Mouse (Mus musculus): ENCODE measurements at regions not wholly inside any gene's neighbourhood (a gene's known extent, or its start where the extent isn't known, plus 50 kb on each side); places are given as distances from the start of the nearest gene placed in this dataset.
"Not testable (repeated sequence)": the region's sequence is repeated elsewhere in the genome, so short reads cannot be mapped to it uniquely, and the experiment has no call there.

DNA sequence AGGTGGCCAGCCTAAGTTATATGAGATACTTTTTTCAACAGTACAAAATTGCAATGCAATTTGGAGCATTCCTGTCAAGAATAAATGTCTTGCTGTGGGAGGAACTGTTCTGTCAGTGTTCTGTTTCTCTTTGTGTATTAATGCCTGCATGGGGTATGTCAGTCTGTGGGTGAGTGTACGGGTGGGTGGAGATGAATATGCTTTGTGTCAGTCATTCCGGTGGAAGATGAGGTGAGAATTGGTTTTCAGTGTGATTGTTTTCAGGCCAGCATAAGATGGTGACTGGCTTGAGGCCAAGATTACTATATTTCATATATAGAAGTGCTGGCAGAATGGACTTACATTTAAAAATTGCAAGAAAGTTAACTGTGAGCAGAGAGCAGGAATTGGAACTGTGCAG is 184.0 kb downstream of the Frk start:
- Histone ChIP-seq H3K36me3 (no peaks in the 10 kb centered on the region), H3K4me2 (no peak overlapping the region), H3K27ac (replicated peaks) (peak overlapping the region; percentile 42), H3K4me1 (replicated peaks) (peaks cover 14% of the 10 kb centered on the region; the same call in 1 of the 2 replicates), H3K4me3 (no peak overlapping the region), H3K9ac (no peak overlapping the region), H3K27me3 (no peaks in the 10 kb centered on the region), H3K9me3 (no peaks in the 10 kb centered on the region)
- no peak for ATAC-seq (ENCODE audit: low read depth)
- WGBS, result 50% methylated on average over 2 of the region's 2 CpGs

DNA sequence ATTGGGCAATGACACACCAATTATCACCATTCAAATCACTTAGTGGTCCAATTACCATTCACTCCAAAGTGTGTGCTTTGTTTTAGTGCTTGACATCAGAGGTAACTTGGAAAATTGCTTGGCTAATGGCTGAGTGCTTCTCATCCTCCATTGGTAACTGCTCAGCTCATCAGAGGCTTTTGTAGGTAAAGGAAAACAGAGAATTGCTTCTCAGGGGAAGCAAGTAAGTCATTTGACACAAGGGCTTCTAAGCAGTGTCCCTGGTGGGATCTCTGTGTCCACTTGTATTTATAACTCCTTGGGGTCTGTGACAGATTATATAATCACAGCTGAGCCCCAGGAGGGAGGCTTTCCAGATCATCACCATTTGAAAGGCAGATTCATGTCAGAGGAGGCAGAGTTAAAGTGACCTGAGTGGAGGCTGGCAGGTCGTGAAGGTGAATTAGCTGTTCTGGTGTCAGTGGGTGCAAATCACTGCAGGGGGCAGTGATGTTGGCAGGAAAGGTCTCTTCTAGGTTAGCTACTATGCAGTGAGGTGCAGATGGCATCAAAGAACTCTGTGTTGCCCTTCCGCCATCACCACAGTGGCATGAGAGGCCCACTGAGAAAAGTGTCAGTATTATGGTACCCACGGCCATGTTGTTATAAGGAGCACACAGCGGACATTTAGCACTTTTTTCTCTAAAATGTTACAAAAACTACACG is 184.7 kb downstream of the Frk start:
- Histone ChIP-seq H3K4me2 (no peak overlapping the region), H3K27ac (replicated peaks) (peak overlapping the region; percentile 42), H3K36me3 (no peaks in the 10 kb centered on the region), H3K4me3 (no peak overlapping the region), H3K4me1 (replicated peaks) (peaks cover 14% of the 10 kb centered on the region; the same call in 1 of the 2 replicates), H3K9ac (no peak overlapping the region), H3K27me3 (no peaks in the 10 kb centered on the region), H3K9me3 (no peaks in the 10 kb centered on the region)
- ATAC-seq (ENCODE audit: low read depth), result peak; percentile 56; the same call in 1 of the 2 replicates
- WGBS, result 54% methylated on average over 5 of the region's 5 CpGs

DNA sequence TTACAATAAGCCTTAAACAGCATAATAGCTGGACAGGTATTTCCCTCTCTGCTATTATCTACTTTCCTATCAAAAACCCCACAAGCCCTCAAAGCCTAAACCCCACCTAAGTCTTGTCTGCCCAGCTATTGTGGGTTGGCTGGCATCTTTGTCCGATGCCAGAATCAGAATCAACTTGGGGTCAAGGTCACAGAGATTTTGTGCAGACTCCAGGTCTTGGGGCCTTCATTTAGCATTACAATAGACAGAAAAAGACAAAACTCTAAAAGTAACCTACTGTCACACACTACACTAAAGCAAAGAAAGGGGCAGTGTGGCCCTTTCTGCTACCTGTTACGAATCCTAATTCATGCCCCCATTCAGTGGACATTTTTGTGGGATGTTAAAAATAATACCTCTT is 188.6 kb downstream of the Frk start:
- Histone ChIP-seq H3K27ac (replicated peaks) (no peak overlapping the region), H3K4me2 (no peak overlapping the region), H3K4me1 (replicated peaks) (peaks cover 13% of the 10 kb centered on the region; the same call in 1 of the 2 replicates), H3K9ac (no peak overlapping the region), H3K9me3 (no peaks in the 10 kb centered on the region), H3K4me3 (no peak overlapping the region), H3K36me3 (no peaks in the 10 kb centered on the region), H3K27me3 (no peaks in the 10 kb centered on the region)
- WGBS, result 93% methylated on average over 2 of the region's 2 CpGs
- ATAC-seq (ENCODE audit: low read depth), result no peak

DNA sequence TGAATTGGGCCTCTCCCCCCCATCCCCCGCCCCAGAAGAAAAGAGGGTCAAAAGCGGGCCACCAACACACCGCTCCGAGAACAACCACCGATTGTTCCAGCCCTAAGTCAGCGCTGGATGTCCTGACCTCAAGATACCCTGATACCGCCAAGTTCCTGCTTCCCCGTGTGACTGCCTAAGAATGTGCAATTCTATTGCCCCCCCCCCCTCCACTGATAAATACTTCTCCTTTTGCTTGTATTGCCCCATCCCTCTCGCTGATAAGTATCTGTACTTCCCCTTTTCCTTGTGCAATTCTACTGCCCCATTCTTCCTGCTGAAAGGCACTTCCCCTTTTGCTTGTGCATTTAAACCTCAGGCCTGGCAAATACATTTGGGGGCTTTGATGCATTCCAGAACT is 216.2 kb downstream of the Frk start:
- H3K36me3 ChIP-seq; H3K4me1 ChIP-seq (replicated peaks); H3K4me2 ChIP-seq; H3K9me3 ChIP-seq; ATAC-seq (ENCODE audit: low read depth); H3K4me3 ChIP-seq; H3K27me3 ChIP-seq; H3K27ac ChIP-seq (replicated peaks); H3K9ac ChIP-seq: not testable (repeated sequence)
- WGBS, result 74% methylated on average over 9 of the region's 9 CpGs

DNA sequence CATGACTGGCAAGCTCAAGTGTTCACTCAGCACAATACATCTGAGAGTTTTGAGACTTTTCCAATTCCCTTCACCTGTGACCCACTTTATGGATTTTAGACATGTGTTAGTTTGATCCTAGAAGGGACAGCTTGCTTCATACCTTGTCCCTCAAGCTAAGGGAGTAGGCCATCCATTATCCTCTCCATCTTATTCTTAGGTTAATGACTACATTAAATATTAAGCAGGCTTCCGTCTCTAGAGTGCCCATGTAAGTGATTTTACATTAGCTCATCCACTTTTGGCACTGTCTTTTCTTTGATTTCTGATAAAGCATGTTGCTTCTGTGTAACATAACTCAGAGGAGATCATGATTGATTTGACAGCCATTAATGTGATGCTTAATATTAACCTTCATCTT is 218.8 kb downstream of the Frk start:
- ATAC-seq (ENCODE audit: low read depth), result peak; percentile 74
- no peak overlapping the region for H3K4me3 ChIP-seq
- no peaks in the 10 kb centered on the region for H3K36me3 ChIP-seq
- H3K9ac ChIP-seq, result no peak overlapping the region
- H3K9me3 ChIP-seq, result no peaks in the 10 kb centered on the region
- no peaks in the 10 kb centered on the region; the same call in 1 of the 2 replicates for H3K4me1 ChIP-seq (replicated peaks)
- no peak overlapping the region for H3K27ac ChIP-seq (replicated peaks)
- 68% methylated on average over 1 of the region's 1 CpGs for WGBS
- H3K4me2 ChIP-seq, result no peak overlapping the region
- no peaks in the 10 kb centered on the region for H3K27me3 ChIP-seq

DNA sequence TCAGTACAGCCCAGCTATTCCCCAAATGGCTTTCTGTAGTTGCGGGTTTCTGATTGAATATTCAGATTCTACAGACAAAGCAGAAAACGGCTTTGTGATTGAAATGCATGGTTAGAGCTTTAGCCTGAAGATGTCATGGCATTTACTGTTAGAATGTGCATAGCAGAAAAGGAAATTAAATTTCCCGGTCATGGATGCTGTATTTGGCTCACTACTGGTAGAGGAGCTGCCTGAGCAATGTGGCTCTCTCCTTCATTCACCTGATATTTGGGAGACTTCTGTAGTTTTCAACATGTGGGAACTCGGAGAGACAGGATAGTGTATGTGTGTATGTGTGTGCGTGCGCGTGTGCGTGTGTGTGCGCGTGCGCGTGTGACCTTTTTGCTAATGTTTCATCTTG is 222.2 kb downstream of the Frk start:
- Histone ChIP-seq H3K9me3 (no peaks in the 10 kb centered on the region), H3K27me3 (no peaks in the 10 kb centered on the region), H3K4me1 (replicated peaks) (no peaks in the 10 kb centered on the region; the same call in 1 of the 2 replicates), H3K9ac (no peak overlapping the region), H3K4me3 (no peak overlapping the region), H3K27ac (replicated peaks) (no peak overlapping the region), H3K4me2 (no peak overlapping the region), H3K36me3 (no peaks in the 10 kb centered on the region)
- WGBS, result 89% methylated on average over 12 of the region's 12 CpGs
- no peak for ATAC-seq (ENCODE audit: low read depth)

DNA sequence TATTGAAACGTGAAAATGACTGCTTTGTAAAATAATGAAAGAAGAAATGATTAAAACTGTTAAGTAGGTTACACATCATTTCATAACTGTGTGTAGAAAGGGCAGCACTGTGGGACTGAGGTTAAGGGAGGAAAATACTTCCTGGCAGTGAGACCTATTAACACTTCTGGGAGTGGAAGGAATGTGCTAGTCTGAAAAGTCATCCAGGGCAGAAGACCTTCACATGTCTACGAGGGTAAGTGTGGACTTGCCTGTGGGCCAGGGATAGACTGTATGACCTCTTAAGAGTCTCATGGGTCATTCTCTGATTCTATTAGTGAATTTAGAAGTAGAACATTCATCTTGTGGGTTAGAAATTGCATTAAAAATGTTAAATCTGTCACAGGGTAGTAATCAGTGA is 248.1 kb downstream of the Frk start:
- Histone ChIP-seq H3K4me1 (replicated peaks) (no peaks in the 10 kb centered on the region), H3K27me3 (no peaks in the 10 kb centered on the region), H3K36me3 (no peaks in the 10 kb centered on the region), H3K9me3 (no peaks in the 10 kb centered on the region), H3K27ac (replicated peaks) (no peak overlapping the region), H3K4me2 (no peak overlapping the region), H3K9ac (no peak overlapping the region), H3K4me3 (no peak overlapping the region)
- 72% methylated on average over 2 of the region's 2 CpGs for WGBS
- no peak for ATAC-seq (ENCODE audit: low read depth)

DNA sequence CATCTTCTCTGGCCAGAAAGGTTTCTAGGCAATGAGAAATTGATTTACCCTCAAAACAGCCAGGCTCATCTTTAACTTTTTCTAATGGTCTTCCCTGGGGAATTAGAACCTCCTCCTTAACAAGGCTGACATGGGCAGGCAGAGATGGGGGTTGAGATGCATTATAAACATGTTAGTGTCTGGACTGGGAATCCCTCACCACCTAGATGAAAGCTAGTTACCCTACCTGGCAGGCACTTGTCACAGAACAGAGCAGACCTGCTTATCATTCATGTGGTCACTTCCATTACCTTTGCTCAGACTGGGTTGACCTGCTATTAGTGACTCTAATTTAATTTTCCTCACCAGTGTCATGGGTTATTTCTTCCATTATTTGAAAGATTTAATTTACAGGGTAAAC is 279.2 kb downstream of the Frk start:
- Histone ChIP-seq H3K4me2 (no peak overlapping the region), H3K36me3 (no peaks in the 10 kb centered on the region), H3K9ac (no peak overlapping the region), H3K9me3 (no peaks in the 10 kb centered on the region), H3K27me3 (no peaks in the 10 kb centered on the region), H3K4me1 (replicated peaks) (no peaks in the 10 kb centered on the region), H3K27ac (replicated peaks) (no peak overlapping the region), H3K4me3 (no peak overlapping the region)
- no peak for ATAC-seq (ENCODE audit: low read depth)

DNA sequence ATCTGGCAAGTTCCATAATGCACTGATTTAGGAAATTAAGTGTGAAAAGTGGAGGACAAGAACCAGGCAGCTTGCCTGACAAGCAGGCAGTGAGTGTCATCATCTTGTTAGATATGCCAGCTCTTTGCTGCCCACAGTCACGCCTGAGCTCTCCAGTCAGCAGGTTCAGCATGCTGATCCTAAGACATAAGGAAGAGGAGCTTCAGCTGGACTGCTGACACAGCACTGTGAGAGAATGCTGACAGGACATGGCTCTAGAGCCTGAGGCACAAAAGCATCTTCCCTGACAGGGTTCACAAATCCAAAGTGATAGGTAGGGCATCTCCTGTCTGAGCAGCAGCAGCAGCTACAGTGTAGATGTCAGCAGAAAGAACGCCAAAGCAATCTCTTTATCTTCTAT is 308.9 kb downstream of the Frk start:
- WGBS, result 49% methylated on average over 2 of the region's 2 CpGs
- ATAC-seq (ENCODE audit: low read depth), result peak; percentile 27; the same call in 1 of the 2 replicates
- Histone ChIP-seq H3K9me3 (no peaks in the 10 kb centered on the region), H3K27ac (replicated peaks) (no peak overlapping the region), H3K27me3 (no peaks in the 10 kb centered on the region), H3K9ac (no peak overlapping the region), H3K4me1 (replicated peaks) (no peaks in the 10 kb centered on the region), H3K4me2 (no peak overlapping the region), H3K4me3 (no peak overlapping the region), H3K36me3 (no peaks in the 10 kb centered on the region)

DNA sequence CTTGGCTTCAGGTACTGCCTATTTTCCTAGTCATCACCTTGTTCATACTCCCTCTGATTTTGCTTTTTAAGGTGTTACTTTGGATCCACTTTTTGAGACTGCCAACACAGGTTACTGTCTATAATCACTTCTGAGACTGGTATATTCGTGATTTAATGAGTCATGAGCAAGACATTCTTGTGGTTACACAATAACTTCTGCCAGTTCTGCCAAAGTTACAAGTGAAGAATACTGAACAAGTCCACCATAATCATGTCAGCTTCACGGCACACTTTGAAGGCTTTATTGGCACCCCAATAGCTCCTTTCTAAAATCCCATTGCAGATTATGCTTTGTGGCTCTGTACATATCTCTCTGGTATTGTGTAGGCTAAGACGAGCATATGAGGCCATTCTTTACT is 327.9 kb downstream of the Frk start:
- H3K27me3 ChIP-seq, result no peaks in the 10 kb centered on the region
- no peaks in the 10 kb centered on the region for H3K9me3 ChIP-seq
- no peaks in the 10 kb centered on the region for H3K4me1 ChIP-seq (replicated peaks)
- 85% methylated on average over 3 of the region's 3 CpGs for WGBS
- H3K4me2 ChIP-seq, result no peak overlapping the region
- H3K36me3 ChIP-seq, result no peaks in the 10 kb centered on the region
- no peak overlapping the region for H3K4me3 ChIP-seq
- no peak for ATAC-seq (ENCODE audit: low read depth)
- no peak overlapping the region for H3K9ac ChIP-seq
- H3K27ac ChIP-seq (replicated peaks), result no peak overlapping the region

DNA sequence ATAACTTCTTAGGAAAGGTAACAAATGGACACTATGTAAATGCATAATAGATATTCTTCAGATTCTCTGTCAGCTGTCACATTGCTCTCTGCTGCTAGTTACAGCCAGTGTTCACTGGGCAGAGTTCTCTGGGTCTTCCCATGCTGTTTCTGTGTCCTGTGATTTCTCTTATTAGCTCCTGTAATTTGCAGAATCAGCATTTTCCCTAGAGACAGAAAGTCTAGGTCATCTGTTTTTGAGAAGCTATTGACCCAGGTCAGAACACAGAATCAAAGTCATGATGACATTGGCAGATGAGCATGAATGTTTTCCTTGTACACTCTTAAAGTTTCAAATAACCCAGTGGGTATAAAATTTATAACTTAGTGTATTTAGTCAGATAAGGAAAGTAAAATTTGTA is 340.9 kb downstream of the Frk start:
- Histone ChIP-seq H3K36me3 (no peaks in the 10 kb centered on the region), H3K4me2 (no peak overlapping the region), H3K9ac (no peak overlapping the region), H3K27me3 (no peaks in the 10 kb centered on the region), H3K27ac (replicated peaks) (no peak overlapping the region), H3K4me3 (no peak overlapping the region), H3K4me1 (replicated peaks) (no peaks in the 10 kb centered on the region), H3K9me3 (no peaks in the 10 kb centered on the region)
- ATAC-seq (ENCODE audit: low read depth), result no peak

DNA sequence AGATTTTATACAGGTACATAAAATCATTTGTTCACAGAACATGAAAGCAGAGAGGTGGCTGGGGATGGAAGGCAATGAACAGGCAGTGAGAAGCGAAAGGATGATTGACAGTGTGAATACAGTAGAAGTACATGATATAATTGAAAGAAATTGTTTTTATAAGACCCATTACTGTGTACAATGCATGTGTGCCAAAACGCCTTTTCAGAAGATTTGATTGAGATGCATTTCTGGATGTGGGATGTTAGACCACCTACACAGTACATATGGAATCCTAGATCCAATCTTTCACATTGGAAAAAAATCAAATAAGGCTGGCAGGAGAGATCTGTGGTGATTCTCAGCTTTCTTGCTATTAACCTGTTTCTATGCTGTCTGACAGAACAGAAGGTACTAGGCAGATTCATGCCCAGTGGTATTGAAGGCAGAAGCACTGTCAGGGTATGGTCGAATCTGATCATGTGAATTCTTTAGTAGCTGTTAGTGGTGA is 358.9 kb downstream of the Frk start:
- Histone ChIP-seq H3K4me3 (no peak overlapping the region), H3K36me3 (no peaks in the 10 kb centered on the region), H3K27ac (replicated peaks) (no peak overlapping the region), H3K27me3 (no peaks in the 10 kb centered on the region), H3K9me3 (no peaks in the 10 kb centered on the region), H3K4me2 (no peak overlapping the region), H3K9ac (no peak overlapping the region), H3K4me1 (replicated peaks) (no peaks in the 10 kb centered on the region)
- no peak for ATAC-seq (ENCODE audit: low read depth)
- WGBS, result 94% methylated on average over 3 of the region's 3 CpGs

DNA sequence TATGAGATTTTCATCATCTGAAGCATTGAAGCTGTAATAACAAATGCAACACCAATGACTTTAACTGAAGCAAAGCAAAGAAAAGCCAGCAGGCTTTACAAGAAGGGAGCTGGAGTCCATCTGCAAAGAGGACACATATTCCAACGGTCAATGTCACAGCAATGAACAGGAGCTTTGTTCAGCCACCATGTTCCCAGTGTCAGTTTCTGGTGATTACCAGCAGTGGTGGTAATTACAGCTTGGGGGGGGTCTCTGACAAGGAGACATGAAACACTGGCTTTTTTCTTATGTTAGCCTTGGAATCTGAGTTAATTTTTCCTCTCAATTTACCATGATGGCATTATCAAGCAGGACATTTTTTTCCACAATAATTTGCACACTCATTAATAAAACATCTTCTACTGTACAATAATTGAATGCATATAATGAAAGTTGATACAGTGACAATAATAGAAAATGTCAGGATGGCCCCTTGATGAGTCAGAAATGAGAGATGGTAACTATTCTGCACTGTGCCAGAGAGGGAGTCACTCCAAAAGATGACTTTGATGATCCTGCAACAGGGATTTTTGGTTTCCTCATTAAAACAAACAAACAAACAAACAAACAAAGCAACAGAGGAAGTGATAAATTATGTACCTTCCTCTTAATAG is 373.4 kb downstream of the Frk start:
- no peaks in the 10 kb centered on the region for H3K27me3 ChIP-seq
- no peak for ATAC-seq (ENCODE audit: low read depth)
- H3K9me3 ChIP-seq, result no peaks in the 10 kb centered on the region
- H3K4me3 ChIP-seq, result no peak overlapping the region
- no peak overlapping the region for H3K27ac ChIP-seq (replicated peaks)
- no peaks in the 10 kb centered on the region for H3K4me1 ChIP-seq (replicated peaks)
- no peak overlapping the region for H3K9ac ChIP-seq
- no peak overlapping the region for H3K4me2 ChIP-seq
- no peaks in the 10 kb centered on the region for H3K36me3 ChIP-seq
- WGBS, result 69% methylated on average over 1 of the region's 1 CpGs
